Mouse (Mus musculus) megakaryocyte, embryonic 14.5 days (primary cell): ENCODE measurements around the gene C1qtnf12.

Experiments used
- FLI1 ChIP-seq: IDR thresholded peaks from 2 replicates; pipeline ENCODE4 v1.6.1; 2012; ENCODE audit warnings: low read length, inconsistent platforms, mixed read lengths
- GATA1 ChIP-seq: IDR thresholded peaks from 3 replicates; pipeline ENCODE4 v1.6.1; 2012; ENCODE audit warnings: mixed read lengths, low read length, inconsistent platforms, borderline replicate concordance

GRCm38 (mm10) chr4:155992241-155992905, 30.3 kb downstream of the C1qtnf12 start, which contains the start of the genes B3galt6 and Sdf4:
- TF ChIP-seq GATA1 (no peak), FLI1 (no peak)
